Mouse (Mus musculus) erythroblast, adult 5-6 weeks (primary cell): ENCODE data around the gene Dnajc6. TPM values are rescaled to one million over a fixed set of nuclear protein-coding genes. Genes with fewer than 3 reads are reported as not detected.

ENCODE experiments used
- ATAC-seq: replicated peaks from 2 replicates; pipeline ENCODE4 v1.8.0; 2016; ENCODE audit warnings: moderate number of reproducible peaks, mild to moderate bottlenecking, moderate TSS enrichment, inconsistent platforms; ENCODE audit not compliant: poor library complexity, low FRiP score, severe bottlenecking
- total RNA-seq, 2 experiments: library from RNA; stranded (forward) in 1 of 2; stranded (reverse) in 1 of 2; fragments of 150-400 nt in 1 of 2; fragments of 200-764, 138-1000 nt in 1 of 2; gene quantifications; 2 replicates each; pipeline versions ENCODE4 v1.2.3 to v1.2.4; 2015 to 2017; ENCODE audit warnings: low replicate concordance in 2 of 2

The Dnajc6 gene
- 6.7 and 8.6 TPM in 2 replicates for total RNA-seq (2015; ENCODE audit: low replicate concordance)
- 5.1 and 5.9 TPM in 2 replicates for total RNA-seq (2017; ENCODE audit: low replicate concordance)

GRCm38 (mm10) chr4:101496534-101497237 lies at the start of gene Dnajc6:
Gene Dnajc6, plus strand, starts transcription at chr4:101496648.
- ATAC-seq = no peak

GRCm38 (mm10) chr4:101448701-101449100 lies 47.7 kb upstream of the Dnajc6 start:
- no peak for ATAC-seq

GRCm38 (mm10) chr4:101449344-101449743 lies 47.1 kb upstream of the Dnajc6 start:
- ATAC-seq = no peak

GRCm38 (mm10) chr4:101450150-101450780 lies 46.2 kb upstream of the Dnajc6 start:
- ATAC-seq = no peak

- no peak for ATAC-seq
Measured at GRCm38 (mm10) chr4:101451089-101451488, 45.4 kb upstream of the Dnajc6 start.

GRCm38 (mm10) chr4:101452829-101453228 lies 43.6 kb upstream of the Dnajc6 start:
- no peak for ATAC-seq

GRCm38 (mm10) chr4:101457176-101457575 lies 39.3 kb upstream of the Dnajc6 start:
- no peak for ATAC-seq

GRCm38 (mm10) chr4:101458341-101458740 lies 38.1 kb upstream of the Dnajc6 start:
- ATAC-seq = peak; percentile 72; the same call in 1 of the 2 replicates

GRCm38 (mm10) chr4:101459358-101459757 lies 37.1 kb upstream of the Dnajc6 start:
- no peak for ATAC-seq

GRCm38 (mm10) chr4:101460114-101460513 lies 36.3 kb upstream of the Dnajc6 start:
- no peak for ATAC-seq

- no peak for ATAC-seq
Measured at GRCm38 (mm10) chr4:101462065-101462464, 34.4 kb upstream of the Dnajc6 start.

GRCm38 (mm10) chr4:101466264-101466663 lies 30.2 kb upstream of the Dnajc6 start:
- no peak for ATAC-seq

- ATAC-seq = no peak
Measured at GRCm38 (mm10) chr4:101469242-101469641, 27.2 kb upstream of the Dnajc6 start.

GRCm38 (mm10) chr4:101470543-101470942 lies 25.9 kb upstream of the Dnajc6 start:
- ATAC-seq = no peak

- no peak for ATAC-seq
Measured at GRCm38 (mm10) chr4:101472767-101473166, 23.7 kb upstream of the Dnajc6 start.

- no peak for ATAC-seq
Measured at GRCm38 (mm10) chr4:101490320-101490917, 6.0 kb upstream of the Dnajc6 start.

GRCm38 (mm10) chr4:101491704-101492103 lies 4.7 kb upstream of the Dnajc6 start:
- no peak for ATAC-seq

GRCm38 (mm10) chr4:101493611-101494197 lies 2.7 kb upstream of the Dnajc6 start:
- no peak for ATAC-seq

- ATAC-seq = no peak
Measured at GRCm38 (mm10) chr4:101496188-101496533, 287 bp upstream of the Dnajc6 start.

GRCm38 (mm10) chr4:101497336-101497735 lies 888 bp downstream of the Dnajc6 start:
- no peak for ATAC-seq
